Mouse (Mus musculus) heart, embryonic 15.5 days (tissue): ENCODE data around the gene Olfr893. TPM values are rescaled to one million over a fixed set of nuclear protein-coding genes. Genes with fewer than 3 reads are reported as not detected.
"Not testable (repeated sequence)": the region's sequence is repeated elsewhere in the genome, so short reads cannot be mapped to it uniquely, and the experiment has no call there.

ENCODE experiments used
- ATAC-seq: fragments of 200-750 bp; cut with Nextera tagmentation; replicated peaks from 2 replicates; pipeline ENCODE4 v1.8.0; 2017; ENCODE audit warnings: low read depth, moderate TSS enrichment; ENCODE audit not compliant: insufficient number of reproducible peaks, insufficient read depth, low FRiP score
- H3K27ac ChIP-seq: fragments of 300-500 bp; sonication (generic); 2 replicates; pipeline ENCODE4 v1.5.1; 2015; ENCODE audit warnings: mild to moderate bottlenecking, inconsistent platforms
- H3K27me3 ChIP-seq: fragments of 300-500 bp; sonication (generic); 2 replicates; pipeline ENCODE4 v1.6.1; 2015; ENCODE audit warnings: inconsistent platforms
- H3K36me3 ChIP-seq: fragments of 300-500 bp; sonication (generic); 2 replicates; pipeline ENCODE4 v1.6.1; 2015; ENCODE audit warnings: mild to moderate bottlenecking, inconsistent platforms
- H3K4me1 ChIP-seq: fragments of 300-500 bp; sonication (generic); replicated peaks from 2 replicates; pipeline ENCODE4 v1.6.1; 2015; ENCODE audit warnings: inconsistent platforms
- H3K4me2 ChIP-seq: fragments of 300-500 bp; sonication (generic); 2 replicates; pipeline ENCODE4 v1.6.1; 2015; ENCODE audit warnings: inconsistent platforms, mild to moderate bottlenecking, moderate library complexity
- H3K4me3 ChIP-seq: fragments of 300-500 bp; sonication (generic); 2 replicates; pipeline ENCODE4 v1.5.1; 2015; ENCODE audit warnings: mild to moderate bottlenecking, inconsistent platforms
- H3K9ac ChIP-seq: fragments of 300-500 bp; sonication (generic); 2 replicates; pipeline ENCODE4 v1.6.1; 2015; ENCODE audit warnings: mild to moderate bottlenecking, inconsistent platforms
- H3K9me3 ChIP-seq: fragments of 300-500 bp; sonication (generic); replicated peaks from 2 replicates; pipeline ENCODE4 v1.6.1; 2016; ENCODE audit warnings: inconsistent platforms
- WGBS: fragments of 180-500 bp; shearing (Covaris S2); methylation state at CpG from one replicate; pipeline ENCODE4 v1.1.7; 2015; ENCODE audit warnings: mixed read lengths; 5-methylcytosine and 5-hydroxymethylcytosine counted together
- polyA plus RNA-seq: library from polyadenylated mRNA; unstranded; fragments of >200 nt; fragmentation: Nextera tagmentation; extraction: Ambion mirVana; gene quantifications from 2 replicates; pipeline ENCODE4 v1.2.1, GENCODE M21; 2015

Gene Olfr893
- polyA plus RNA-seq, result not detected in 2 replicates

GRCm38 (mm10) chr9:38208065-38208464, at the start of gene Olfr893:
TSS of gene Olfr893 (plus strand) at chr9:38208365.
- H3K27ac ChIP-seq, result no peak within 1 kb of the TSS
- no peak within 1 kb of the TSS for H3K9ac ChIP-seq
- H3K4me3 ChIP-seq, result no peak within 1 kb of the TSS
- no peaks in the 10 kb centered on the region for H3K9me3 ChIP-seq
- WGBS, result 71% methylated on average over 3 of the region's 3 CpGs
- no peak within 1 kb of the TSS for H3K4me2 ChIP-seq
- H3K36me3 ChIP-seq, result no peaks in the 10 kb centered on the region
- no peak for ATAC-seq
- H3K4me1 ChIP-seq, result no peaks in the 10 kb centered on the region
- H3K27me3 ChIP-seq, result no peaks in the 10 kb centered on the region

- H3K9me3 ChIP-seq, ATAC-seq, H3K9ac ChIP-seq, H3K27ac ChIP-seq, H3K36me3 ChIP-seq, H3K27me3 ChIP-seq, H3K4me2 ChIP-seq, H3K4me1 ChIP-seq, H3K4me3 ChIP-seq: not testable (repeated sequence)
- 40% methylated on average over 2 of the region's 2 CpGs for WGBS
Observed at GRCm38 (mm10) chr9:38168341-38168740, 39.8 kb upstream of the Olfr893 start.

- Histone ChIP-seq H3K9ac (no peak within 1 kb of the TSS), H3K27me3 (no peaks in the 10 kb centered on the region), H3K27ac (no peak within 1 kb of the TSS), H3K4me3 (no peak within 1 kb of the TSS), H3K9me3 (no peaks in the 10 kb centered on the region; the same call in 1 of the 2 replicates), H3K4me1 (no peaks in the 10 kb centered on the region), H3K36me3 (no peaks in the 10 kb centered on the region), H3K4me2 (no peak within 1 kb of the TSS)
- ATAC-seq, result no peak
- WGBS, result 67% methylated on average over 1 of the region's 1 CpGs
Observed at GRCm38 (mm10) chr9:38180721-38181120, 27.4 kb upstream of the Olfr893 start, which contains the start of gene Olfr891. TSS of gene Olfr891 (minus strand) at chr9:38180821.

- no peaks in the 10 kb centered on the region for H3K9me3 ChIP-seq
- no peak for ATAC-seq
- no peak within 1 kb of the TSS for H3K27ac ChIP-seq
- no peaks in the 10 kb centered on the region for H3K36me3 ChIP-seq
- H3K27me3 ChIP-seq, result no peaks in the 10 kb centered on the region
- no peak within 1 kb of the TSS for H3K9ac ChIP-seq
- H3K4me1 ChIP-seq, result no peaks in the 10 kb centered on the region
- H3K4me2 ChIP-seq, result no peak within 1 kb of the TSS
- H3K4me3 ChIP-seq, result no peak within 1 kb of the TSS
Observed at GRCm38 (mm10) chr9:38217755-38218154, 9.6 kb downstream of the Olfr893 start, which contains the start of gene Olfr894. TSS of gene Olfr894 (plus strand) at chr9:38218055.

- Histone ChIP-seq H3K27ac (no peak within 1 kb of the TSS), H3K27me3 (no peaks in the 10 kb centered on the region), H3K9ac (no peak within 1 kb of the TSS), H3K36me3 (no peaks in the 10 kb centered on the region), H3K4me3 (no peak within 1 kb of the TSS), H3K9me3 (no peaks in the 10 kb centered on the region), H3K4me2 (no peak within 1 kb of the TSS), H3K4me1 (no peaks in the 10 kb centered on the region)
- no peak for ATAC-seq
Observed at GRCm38 (mm10) chr9:38252474-38252873, 44.3 kb downstream of the Olfr893 start, which contains the start of gene Olfr143. TSS of gene Olfr143 (plus strand) at chr9:38252774.

Other genes with a start within 250 kb of the Olfr893 start
- not detected in 2 replicates for gene Olfr881, start 216.5 kb upstream of the Olfr893 start, polyA plus RNA-seq
- gene Olfr883, start 182.6 kb upstream of the Olfr893 start, polyA plus RNA-seq, result not detected in 2 replicates
- not detected in 2 replicates for gene Olfr884, start 161.8 kb upstream of the Olfr893 start, polyA plus RNA-seq
- not detected in 2 replicates for gene Olfr885, start 147.0 kb upstream of the Olfr893 start, polyA plus RNA-seq
- gene Olfr887, start 124.3 kb upstream of the Olfr893 start, polyA plus RNA-seq, result not detected in 2 replicates
- gene Olfr888, start 100.2 kb upstream of the Olfr893 start, polyA plus RNA-seq, result not detected in 2 replicates
- gene Olfr889, start 93.2 kb upstream of the Olfr893 start, polyA plus RNA-seq, result 0.03 TPM in 1 of 2 replicates, not detected in the other
- gene Olfr890, start 65.8 kb upstream of the Olfr893 start, polyA plus RNA-seq, result not detected in 2 replicates
- gene Olfr891, start 27.5 kb upstream of the Olfr893 start, polyA plus RNA-seq, result not detected in 2 replicates
- not detected in 2 replicates for gene Olfr894, start 9.7 kb downstream of the Olfr893 start, polyA plus RNA-seq
- not detected in 2 replicates for gene Olfr143, start 44.4 kb downstream of the Olfr893 start, polyA plus RNA-seq
- gene Olfr895, start 59.5 kb downstream of the Olfr893 start, polyA plus RNA-seq, result not detected in 2 replicates
- not detected in 2 replicates for gene Olfr896-ps1, start 82.7 kb downstream of the Olfr893 start, polyA plus RNA-seq
- not detected in 2 replicates for gene Olfr25, start 120.7 kb downstream of the Olfr893 start, polyA plus RNA-seq
- gene Olfr898, start 140.0 kb downstream of the Olfr893 start, polyA plus RNA-seq, result not detected in 2 replicates
- not detected in 2 replicates for gene Olfr250, start 158.5 kb downstream of the Olfr893 start, polyA plus RNA-seq
- not detected in 2 replicates for gene Olfr251, start 168.7 kb downstream of the Olfr893 start, polyA plus RNA-seq
- gene Olfr147, start 193.3 kb downstream of the Olfr893 start, polyA plus RNA-seq, result not detected in 2 replicates
- gene Olfr901, start 221.1 kb downstream of the Olfr893 start, polyA plus RNA-seq, result not detected in 2 replicates
- gene Olfr902, start 239.3 kb downstream of the Olfr893 start, polyA plus RNA-seq, result not detected in 2 replicates